Mouse (Mus musculus) T-helper 2 cell (primary cell): ENCODE measurements around the gene Fndc9.

Source experiments
- in situ Hi-C: fragments of 300-600 bp; cut with MboI, MseI; formaldehyde crosslinking; loops from one replicate; pipeline ENCODE4 v1.15.1; 2025; ENCODE audit warnings: high pct_unique_total_duplicates

The Fndc9 gene

DNA sequence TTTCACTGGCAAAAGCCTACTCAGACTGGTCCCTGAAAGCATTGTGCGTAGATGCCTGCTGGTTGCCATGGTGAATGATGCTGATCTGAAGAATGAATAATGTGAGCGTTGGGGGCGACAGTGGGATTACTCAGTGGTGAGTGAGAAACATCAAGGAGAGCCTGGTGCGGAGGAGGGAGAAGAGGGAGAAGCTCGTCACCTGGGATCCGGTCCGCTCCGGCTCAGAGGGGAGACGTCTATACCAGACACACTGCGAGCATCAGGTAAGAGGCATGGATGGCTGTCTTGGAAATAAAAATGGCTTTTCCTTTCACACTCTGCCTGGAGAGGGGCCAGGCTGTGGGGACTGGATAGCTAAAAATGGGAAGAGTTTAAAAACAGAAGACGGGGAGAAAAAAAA is at the start of gene Fndc9:
TSS of gene Fndc9 (plus strand) at position 198 of the 400 bp plus-strand sequence.
- in situ Hi-C loops, result no loop called here

DNA sequence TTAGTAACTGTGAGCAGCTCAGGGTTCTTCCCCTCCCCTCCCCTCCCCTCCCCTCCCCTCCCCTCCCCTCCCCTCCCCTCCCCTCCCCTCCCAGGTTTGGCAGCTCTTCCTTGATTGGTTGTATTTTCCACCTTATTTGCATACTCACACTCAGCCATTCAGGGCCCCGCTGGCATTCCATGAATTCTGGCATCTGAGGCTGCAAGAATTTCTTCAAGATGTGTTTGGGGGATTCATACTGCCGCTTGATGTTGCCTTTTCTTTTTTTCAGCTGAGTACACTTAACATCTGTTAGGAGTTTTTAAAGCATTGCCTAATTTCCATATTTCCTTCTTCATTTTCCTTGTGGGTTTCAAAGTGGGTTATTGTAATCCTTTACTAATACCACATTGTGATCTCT is 47.0 kb upstream of the Fndc9 start:
- in situ Hi-C loops, result no loop called here

- in situ Hi-C loops, result no loop called here
Measured at GRCm38 (mm10) chr11:46194175-46194574, 41.2 kb upstream of the Fndc9 start.

GRCm38 (mm10) chr11:46200664-46201063 is 34.7 kb upstream of the Fndc9 start:
- in situ Hi-C loops, result no loop called here

GRCm38 (mm10) chr11:46201636-46202546 is 33.4 kb upstream of the Fndc9 start:
- in situ Hi-C loops, result no loop called here

DNA sequence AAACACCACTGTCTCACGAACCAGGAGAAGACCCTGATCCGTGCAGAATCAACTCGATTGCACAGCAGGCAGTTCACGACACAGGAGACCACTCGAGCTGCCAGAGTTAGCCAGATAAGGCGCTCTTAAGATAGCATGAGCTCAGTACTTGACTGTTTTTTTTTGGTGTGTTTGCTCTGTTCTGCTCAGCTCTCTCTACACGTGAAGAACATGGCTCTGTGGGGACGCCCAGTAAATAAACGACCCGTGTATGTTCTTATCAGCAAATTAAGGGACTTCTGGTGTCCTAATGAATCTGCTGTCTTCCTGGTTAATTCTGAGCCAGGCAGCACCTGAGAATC is 32.8 kb upstream of the Fndc9 start:
- in situ Hi-C loops, result no loop called here

DNA sequence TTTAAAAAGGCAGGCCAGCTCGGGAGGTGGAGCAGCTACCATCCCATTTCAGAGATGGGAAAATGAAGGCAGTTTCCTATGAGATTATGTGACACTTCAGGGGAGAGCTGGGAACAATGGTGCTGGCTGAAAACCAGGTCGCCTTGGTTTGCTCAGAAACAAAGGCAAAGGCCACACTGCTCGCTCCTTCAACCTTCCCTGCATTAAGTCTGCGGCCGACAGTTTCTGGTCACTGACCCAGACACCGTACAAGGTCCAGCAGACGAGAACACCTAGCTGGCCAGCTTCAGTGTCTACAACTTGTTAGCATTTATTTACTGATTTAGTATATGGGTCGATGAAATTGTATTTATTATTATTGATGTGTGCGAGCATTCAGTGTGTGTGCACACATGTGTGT is 30.5 kb upstream of the Fndc9 start:
- in situ Hi-C loops, result no loop called here

DNA sequence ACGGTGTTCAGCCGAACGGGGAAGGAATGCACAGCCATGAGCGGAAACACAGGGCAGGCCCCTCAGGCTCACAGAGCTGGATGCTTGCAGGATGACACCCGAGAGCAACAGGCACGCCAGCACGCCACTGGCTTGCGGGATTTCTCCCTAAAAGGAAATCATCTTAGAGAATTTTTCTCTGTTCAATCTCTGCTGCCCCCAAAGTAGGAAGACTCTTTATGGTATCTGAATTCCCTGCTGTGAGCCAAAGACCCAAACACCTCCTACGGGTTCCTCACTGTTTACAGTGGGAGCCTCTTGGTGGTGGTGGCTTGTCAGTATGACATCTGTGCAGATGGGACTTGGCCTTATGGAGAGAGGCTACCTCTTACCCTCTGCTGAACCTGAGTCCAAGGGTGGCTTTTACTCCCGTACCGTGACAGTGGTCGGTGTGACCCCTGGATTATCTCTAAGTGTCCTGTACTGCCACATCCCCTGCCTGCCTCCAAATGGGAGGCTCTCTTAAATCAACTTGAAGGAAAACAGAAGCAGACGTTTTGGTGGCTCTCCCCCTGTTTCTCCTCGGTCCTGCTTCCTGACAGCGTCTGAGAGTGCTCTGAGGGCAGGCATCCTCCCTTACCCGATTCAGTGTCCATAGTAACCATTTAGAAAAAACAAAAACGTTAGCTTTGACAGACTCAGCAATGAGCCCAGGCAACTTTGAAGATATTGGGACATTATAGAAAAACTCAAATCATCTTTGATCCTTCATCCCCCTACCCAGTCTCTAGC is 29.5 kb upstream of the Fndc9 start:
- in situ Hi-C loops, result no loop called here

DNA sequence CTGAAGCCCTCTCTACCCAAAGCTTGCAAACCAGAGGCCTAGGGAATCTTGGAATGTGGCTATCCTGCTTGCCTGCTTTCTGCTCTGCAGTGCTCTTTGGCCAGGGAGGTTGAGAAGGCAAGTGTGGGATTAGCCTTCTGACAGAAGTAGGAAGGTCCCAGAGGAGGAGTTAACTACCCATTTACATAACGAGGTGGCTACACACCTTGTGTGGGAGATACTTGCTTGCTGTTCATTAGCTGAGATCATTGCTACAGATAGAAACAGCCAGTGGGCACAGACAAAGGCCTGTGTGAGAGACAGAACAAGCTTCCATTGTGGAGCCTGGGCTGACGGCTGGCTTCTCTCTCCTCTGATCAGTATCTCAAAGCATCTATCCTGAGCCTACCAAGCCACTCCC is 25.4 kb upstream of the Fndc9 start:
- in situ Hi-C loops, result loop anchor here (5.0 kb wide), 1 partner anchor 178 kb away; no protein-coding TSS in a partner anchor

DNA sequence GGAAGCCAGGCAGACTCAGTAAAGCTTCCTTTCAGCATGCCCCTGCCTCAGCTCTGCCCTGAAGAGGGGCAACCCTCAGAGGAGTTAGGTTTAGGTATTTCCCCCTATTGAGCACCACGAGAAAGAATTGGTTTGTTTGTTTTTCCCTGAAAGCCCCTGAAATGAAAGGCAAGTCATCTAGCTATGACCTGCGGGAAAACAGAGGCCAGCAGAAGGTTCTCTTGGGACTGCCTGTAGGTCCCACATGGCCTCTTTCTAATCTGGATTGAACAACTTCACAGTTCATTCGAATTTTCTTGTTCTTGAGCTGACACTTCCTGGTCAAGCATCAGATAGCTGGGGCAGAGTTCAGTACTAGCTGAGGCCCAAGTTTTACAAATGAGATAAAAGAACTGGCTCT is 23.5 kb upstream of the Fndc9 start:
- in situ Hi-C loops, result loop anchor here (5.0 kb wide), 1 partner anchor 180 kb away; no protein-coding TSS in a partner anchor

DNA sequence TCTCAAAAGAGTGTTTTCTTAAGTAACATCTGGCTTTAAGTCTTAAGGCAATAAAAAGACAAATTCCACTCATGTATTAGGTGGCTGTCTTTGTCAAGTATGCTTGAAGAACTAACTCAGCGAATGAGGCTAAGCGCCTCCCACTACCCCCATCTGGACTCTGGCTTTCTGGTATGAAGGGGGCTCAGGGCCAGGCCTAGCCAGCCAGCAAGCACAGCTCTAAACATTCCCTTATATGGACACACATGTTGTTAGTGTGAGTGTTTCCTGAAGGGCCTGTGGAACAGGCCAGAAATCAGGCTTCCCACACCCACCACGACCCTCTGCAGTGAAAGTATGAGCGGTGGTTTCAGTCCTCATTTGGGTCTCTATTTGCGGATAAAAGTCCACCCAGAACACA is 21.5 kb upstream of the Fndc9 start:
- in situ Hi-C loops, result loop anchor here (5.0 kb wide), 1 partner anchor 182 kb away; no protein-coding TSS in a partner anchor

DNA sequence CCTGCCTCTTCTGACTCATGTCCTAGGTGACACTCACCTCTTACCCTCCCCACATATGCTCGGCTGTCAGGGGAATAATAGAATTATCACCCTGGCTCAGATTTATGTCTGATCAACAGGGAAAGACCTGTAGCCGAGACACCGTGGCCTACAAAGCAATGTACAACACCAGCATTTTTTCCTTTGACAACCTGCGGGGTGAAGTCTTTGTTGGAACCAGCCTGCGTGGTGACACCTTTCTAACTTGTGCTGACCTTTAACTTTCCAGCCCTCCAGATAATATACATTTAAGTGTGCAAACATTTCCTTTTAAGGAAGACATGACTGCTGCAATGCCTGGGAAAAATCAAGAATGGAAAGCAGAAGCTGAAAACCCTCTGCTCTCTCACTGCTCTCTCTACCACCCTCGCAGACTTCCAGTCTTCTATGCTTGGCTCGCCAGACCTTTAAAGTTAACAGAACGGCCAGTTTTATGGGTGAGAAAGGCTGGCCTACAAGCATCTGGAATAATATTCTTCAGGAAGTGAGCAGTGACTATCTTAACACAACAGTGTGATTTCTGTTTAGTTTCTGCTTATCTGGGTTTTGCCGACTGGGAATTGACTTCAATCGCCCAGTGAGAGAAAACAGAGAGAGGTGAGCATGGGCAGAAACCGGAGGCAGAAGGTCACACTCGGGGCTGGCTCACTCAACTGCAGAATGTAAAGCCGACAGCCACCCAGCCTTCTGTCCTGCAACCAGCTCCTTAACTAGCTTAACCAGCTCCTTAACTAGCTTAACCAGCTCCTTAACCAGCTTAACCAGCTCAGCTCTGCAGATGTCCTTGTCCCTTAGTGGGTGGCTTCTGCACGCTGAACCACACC is 20.7 kb upstream of the Fndc9 start:
- in situ Hi-C loops, result loop anchor here (5.0 kb wide), 1 partner anchor 182 kb away; no protein-coding TSS in a partner anchor

GRCm38 (mm10) chr11:46215354-46215753 is 20.0 kb upstream of the Fndc9 start:
- in situ Hi-C loops, result no loop called here

GRCm38 (mm10) chr11:46216669-46217068 is 18.7 kb upstream of the Fndc9 start:
- in situ Hi-C loops, result no loop called here

DNA sequence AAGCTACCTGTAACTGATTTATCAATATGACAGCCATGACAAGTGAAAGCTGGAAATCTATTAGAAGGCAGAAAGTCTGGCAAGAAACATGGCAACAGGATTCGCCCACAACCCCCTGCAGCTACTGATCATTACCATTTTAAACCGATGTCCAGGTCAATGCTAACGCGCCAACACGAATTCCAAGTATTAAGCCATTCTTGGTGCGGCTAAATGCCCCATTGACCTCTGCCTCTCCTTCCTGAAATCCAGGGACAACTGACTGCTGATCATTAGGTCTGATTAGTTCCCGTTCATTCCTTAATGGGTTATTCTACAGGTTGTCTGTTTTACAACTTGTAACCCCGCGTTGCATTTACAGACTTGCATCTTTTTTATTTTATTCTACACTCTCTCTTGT is 17.6 kb upstream of the Fndc9 start:
- in situ Hi-C loops, result no loop called here

GRCm38 (mm10) chr11:46218584-46218983 is 16.7 kb upstream of the Fndc9 start:
- in situ Hi-C loops, result no loop called here

DNA sequence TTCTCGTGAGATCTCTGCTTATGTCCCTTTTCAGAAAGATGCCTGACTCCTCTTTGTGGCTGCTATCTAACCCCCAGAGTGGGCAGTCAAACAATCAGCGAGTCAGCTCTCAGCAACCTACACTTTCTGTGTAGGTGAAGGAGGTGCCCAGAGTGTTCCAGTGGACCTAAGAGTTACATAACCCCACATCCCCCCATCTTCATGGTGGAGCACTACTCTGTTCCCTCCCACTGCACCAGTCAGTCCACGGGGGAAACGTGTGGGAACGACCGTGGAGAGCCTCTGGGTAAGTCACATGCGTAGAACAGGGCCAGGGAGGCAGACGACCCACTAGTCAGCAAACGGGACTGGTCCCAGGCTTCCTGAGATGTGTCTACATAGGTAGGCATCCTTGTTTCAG is 16.0 kb upstream of the Fndc9 start:
- in situ Hi-C loops, result no loop called here

DNA sequence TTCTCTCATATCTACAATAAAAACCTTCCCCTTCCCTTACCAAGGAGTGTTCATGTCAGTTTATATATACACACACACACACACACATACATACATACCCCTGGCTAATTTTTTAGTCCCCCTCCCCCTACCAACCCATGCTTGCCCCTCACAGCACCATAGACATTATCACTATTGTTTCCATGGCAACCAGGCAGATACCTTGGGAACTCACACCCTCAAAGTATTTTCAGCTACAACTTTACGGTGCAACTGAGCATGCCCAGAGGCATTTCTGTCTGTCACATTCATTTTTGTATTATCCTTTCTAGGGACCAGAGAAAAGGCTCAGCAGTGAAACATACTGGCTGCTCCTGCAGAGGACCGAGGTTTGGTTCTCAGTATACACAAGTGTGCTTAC is 15.1 kb upstream of the Fndc9 start:
- in situ Hi-C loops, result no loop called here

DNA sequence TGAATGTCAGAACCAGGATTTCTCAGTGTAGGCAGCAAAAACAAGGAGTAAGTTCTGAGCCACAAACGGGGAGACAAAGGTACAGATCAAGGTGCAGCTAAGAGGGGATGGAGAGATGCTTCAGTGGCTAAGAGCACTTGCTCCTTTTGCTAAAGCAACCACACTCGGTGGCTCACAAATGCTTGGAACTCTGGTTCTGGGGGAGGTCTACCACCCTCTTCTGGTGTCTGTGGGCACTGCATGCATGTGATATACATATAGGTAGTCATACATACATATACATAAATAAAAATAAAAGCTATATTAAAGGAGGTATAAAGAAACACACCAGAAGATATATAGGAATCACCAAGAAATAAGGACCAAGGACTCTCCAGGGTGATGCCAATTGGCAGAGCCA is 11.8 kb upstream of the Fndc9 start:
- in situ Hi-C loops, result no loop called here

DNA sequence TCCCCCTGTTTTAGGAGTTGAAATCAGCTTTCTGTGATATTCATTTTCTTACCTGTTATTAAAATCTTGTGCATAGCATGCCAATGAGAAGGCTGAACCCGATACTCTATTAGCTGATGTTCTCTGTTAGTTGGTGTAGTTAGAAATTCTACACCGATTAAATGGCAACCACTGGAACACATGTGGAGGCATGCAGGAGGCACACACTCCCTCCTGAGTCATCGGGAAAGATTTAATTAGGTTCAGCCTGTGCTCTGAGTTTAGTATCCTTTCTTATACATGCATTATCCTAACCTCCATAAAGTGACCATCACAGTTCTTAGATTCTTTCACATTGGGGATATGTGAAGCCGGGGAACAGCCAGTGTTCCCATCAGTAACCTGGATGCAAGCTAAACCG is 10.0 kb upstream of the Fndc9 start:
- in situ Hi-C loops, result no loop called here

DNA sequence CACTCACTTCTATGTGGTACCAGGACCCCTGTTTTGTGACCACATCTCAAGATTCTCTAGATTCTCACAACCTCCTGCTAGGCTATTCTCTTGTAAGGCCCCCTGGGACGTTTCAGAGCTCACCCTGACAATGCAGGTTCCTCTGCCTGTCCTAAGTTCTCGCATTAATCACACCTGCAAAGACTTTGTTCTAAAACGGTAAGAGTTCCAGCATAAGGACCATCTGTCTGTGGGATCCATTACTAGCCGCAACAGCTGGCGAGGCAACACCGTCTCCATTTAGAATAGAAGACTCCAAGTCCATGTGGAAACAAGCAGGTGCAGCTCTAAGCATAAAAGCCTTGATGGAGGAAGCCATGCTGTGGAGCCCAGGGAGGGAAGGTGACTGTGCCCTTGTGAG is 5.1 kb upstream of the Fndc9 start:
- in situ Hi-C loops, result no loop called here

- in situ Hi-C loops, result no loop called here
Measured at GRCm38 (mm10) chr11:46232803-46233202, 2.5 kb upstream of the Fndc9 start.
